Mouse (Mus musculus) liver, adult 2 months (tissue): ENCODE data around the gene Fhit. TPM values are rescaled to one million over a fixed set of nuclear protein-coding genes. Genes with fewer than 3 reads are reported as not detected.

Experiments used
- DNase-seq: peaks from one replicate; pipeline ENCODE4 v3.0.0-alpha.2; 2011; ENCODE audit warnings: low read depth, low spot score; ENCODE audit errors: extremely low read depth
- H3K27ac ChIP-seq: fragments of 200-500 bp; replicated peaks from 2 replicates; pipeline ENCODE4 v1.5.1; 2012; ENCODE audit warnings: low read depth, mild to moderate bottlenecking, control low read depth, inconsistent platforms, low read length; ENCODE audit not compliant: insufficient read depth
- H3K27me3 ChIP-seq: fragments of 200-500 bp; 2 replicates; pipeline ENCODE4 v1.6.1; 2012; ENCODE audit warnings: mild to moderate bottlenecking, moderate library complexity, low read length, inconsistent platforms; ENCODE audit not compliant: control insufficient read depth, insufficient read depth
- H3K36me3 ChIP-seq: fragments of 200-500 bp; 2 replicates; pipeline ENCODE4 v1.6.1; 2012; ENCODE audit warnings: low read length, inconsistent platforms; ENCODE audit not compliant: control insufficient read depth, insufficient read depth
- H3K4me1 ChIP-seq: fragments of 200-500 bp; 2 replicates; pipeline ENCODE4 v1.6.1; 2011; ENCODE audit warnings: low read length; ENCODE audit not compliant: control insufficient read depth, insufficient read depth
- H3K4me3 ChIP-seq: fragments of 200-500 bp; 2 replicates; pipeline ENCODE4 v1.5.1; 2011; ENCODE audit warnings: low read depth, mild to moderate bottlenecking, control low read depth, low read length, moderate library complexity; ENCODE audit not compliant: insufficient read depth
- H3K79me2 ChIP-seq: fragments of 200-500 bp; 2 replicates; pipeline ENCODE4 v1.6.1; 2012; ENCODE audit warnings: inconsistent platforms, mild to moderate bottlenecking, low read length, moderate library complexity; ENCODE audit not compliant: control insufficient read depth, insufficient read depth
- H3K9ac ChIP-seq: fragments of 200-500 bp; 2 replicates; pipeline ENCODE4 v1.6.1; 2012; ENCODE audit warnings: low read depth, mild to moderate bottlenecking, control low read depth, inconsistent platforms, low read length
- CTCF ChIP-seq: fragments of 200-500 bp; IDR thresholded peaks from 2 replicates; pipeline ENCODE4 v1.5.1; 2011; ENCODE audit warnings: low read depth, low read length, control low read depth
- POLR2A ChIP-seq: fragments of 200-500 bp; IDR thresholded peaks from 2 replicates; pipeline ENCODE4 v1.6.1; 2011; ENCODE audit warnings: low read length, control low read depth; ENCODE audit not compliant: insufficient read depth; ENCODE audit errors: extremely low read depth
- WGBS: fragments of 180-500 bp; shearing (Covaris S2); methylation state at CpG from one replicate; pipeline ENCODE4 v1.1.7; 2018; 5-methylcytosine and 5-hydroxymethylcytosine counted together
- polyA plus RNA-seq: library from polyadenylated mRNA; depleted of rRNA; stranded (reverse); fragments of >200 nt; gene quantifications from 2 replicates; pipeline ENCODE4 v1.2.3, GENCODE M21; 2012
- total RNA-seq: library from RNA; depleted of rRNA; stranded (reverse); fragments of >200 nt; gene quantifications from 2 replicates; pipeline ENCODE4 v1.2.3, GENCODE M21; 2014

The Fhit gene
- total and polyA plus RNA-seq, 2 experiments = 7.6 to 7.8 TPM

DNA sequence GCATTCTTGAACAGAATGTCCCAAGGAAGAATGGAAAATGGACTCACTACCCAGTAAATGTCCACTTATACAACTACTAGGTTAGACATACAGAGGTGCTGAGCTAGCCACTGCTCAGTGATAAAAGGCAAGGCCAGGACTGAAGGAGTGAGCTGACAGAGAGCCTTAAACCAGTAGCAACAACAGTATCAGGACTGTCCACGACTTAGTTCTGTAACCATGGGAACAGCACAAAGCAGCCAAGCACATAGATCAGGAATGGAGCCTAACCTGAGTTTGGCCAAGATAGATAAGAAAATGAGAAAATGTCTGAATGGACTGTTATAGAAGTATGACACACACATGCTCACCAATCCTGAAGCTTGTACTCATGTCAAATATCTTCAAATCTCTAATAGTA lies 279.1 kb downstream of the Fhit start:
- H3K4me1 ChIP-seq = no peaks in the 10 kb centered on the region
- DNase-seq = no peak
- 24% methylated on average over 1 of the region's 1 CpGs for WGBS
- no peaks in the 10 kb centered on the region for H3K36me3 ChIP-seq
- no peak overlapping the region for H3K27ac ChIP-seq
- H3K4me3 ChIP-seq = no peak overlapping the region
- H3K79me2 ChIP-seq = no peaks in the 10 kb centered on the region
- H3K9ac ChIP-seq = no peak overlapping the region
- TF ChIP-seq CTCF (no peak), POLR2A (no peak)
- no peaks in the 10 kb centered on the region for H3K27me3 ChIP-seq

- H3K79me2 ChIP-seq = no peaks in the 10 kb centered on the region
- no peak overlapping the region for H3K4me3 ChIP-seq
- WGBS = 71% methylated on average over 2 of the region's 2 CpGs
- no peak for TF ChIP-seq POLR2A
- no peak for TF ChIP-seq CTCF
- H3K9ac ChIP-seq = no peak overlapping the region
- H3K4me1 ChIP-seq = no peaks in the 10 kb centered on the region
- H3K27ac ChIP-seq = no peak overlapping the region
- H3K27me3 ChIP-seq = no peaks in the 10 kb centered on the region
- DNase-seq = no peak
- no peaks in the 10 kb centered on the region for H3K36me3 ChIP-seq
Measured at GRCm38 (mm10) chr14:10880749-10881148, 281.1 kb downstream of the Fhit start.

- Histone ChIP-seq H3K36me3 (no peaks in the 10 kb centered on the region), H3K4me1 (no peaks in the 10 kb centered on the region), H3K9ac (no peak overlapping the region), H3K4me3 (no peak overlapping the region), H3K27me3 (no peaks in the 10 kb centered on the region), H3K79me2 (no peaks in the 10 kb centered on the region), H3K27ac (no peak overlapping the region)
- no peak for TF ChIP-seq CTCF
- no peak for TF ChIP-seq POLR2A
- WGBS = 84% methylated on average over 3 of the region's 3 CpGs
- DNase-seq = no peak
Measured at GRCm38 (mm10) chr14:10874595-10875372, 287.1 kb downstream of the Fhit start.

- no peak for DNase-seq
- WGBS = 69% methylated on average over 3 of the region's 3 CpGs
- Histone ChIP-seq H3K27me3 (no peaks in the 10 kb centered on the region), H3K9ac (no peak overlapping the region), H3K36me3 (no peaks in the 10 kb centered on the region), H3K4me1 (no peaks in the 10 kb centered on the region), H3K4me3 (no peak overlapping the region), H3K79me2 (no peaks in the 10 kb centered on the region), H3K27ac (no peak overlapping the region)
- no peak for TF ChIP-seq POLR2A
- no peak for TF ChIP-seq CTCF
Measured at GRCm38 (mm10) chr14:10857606-10858005, 304.2 kb downstream of the Fhit start.

- TF ChIP-seq POLR2A = no peak
- no peak for TF ChIP-seq CTCF
- no peaks in the 10 kb centered on the region for H3K79me2 ChIP-seq
- 92% methylated on average over 1 of the region's 1 CpGs for WGBS
- H3K27ac ChIP-seq = no peak overlapping the region
- no peak overlapping the region for H3K4me3 ChIP-seq
- no peak overlapping the region for H3K9ac ChIP-seq
- no peaks in the 10 kb centered on the region for H3K4me1 ChIP-seq
- H3K27me3 ChIP-seq = no peaks in the 10 kb centered on the region
- no peaks in the 10 kb centered on the region for H3K36me3 ChIP-seq
- no peak for DNase-seq
Measured at GRCm38 (mm10) chr14:10851936-10852335, 309.9 kb downstream of the Fhit start.

DNA sequence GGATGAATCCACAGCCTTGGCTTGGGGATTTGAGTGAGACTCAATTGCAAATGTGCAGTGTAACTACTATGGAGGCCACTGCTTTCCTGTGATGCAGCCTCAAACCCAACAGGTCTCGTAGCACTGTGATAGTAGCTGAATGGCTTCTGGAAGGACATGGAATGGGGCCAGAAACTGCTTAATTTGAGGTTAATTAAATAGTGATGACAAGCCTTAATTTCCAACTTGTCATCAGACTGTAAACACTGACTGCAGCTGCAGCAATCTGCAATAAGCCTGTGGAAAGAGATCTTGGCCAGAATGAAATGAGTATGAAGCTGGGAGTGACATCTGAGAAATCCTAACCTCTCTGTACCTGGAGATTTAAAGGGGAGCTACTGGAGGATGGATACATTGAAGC lies 325.8 kb downstream of the Fhit start:
- WGBS = 72% methylated on average over 1 of the region's 1 CpGs
- no peaks in the 10 kb centered on the region for H3K79me2 ChIP-seq
- no peaks in the 10 kb centered on the region for H3K36me3 ChIP-seq
- DNase-seq = no peak
- no peak for TF ChIP-seq CTCF
- no peak for TF ChIP-seq POLR2A
- no peaks in the 10 kb centered on the region for H3K4me1 ChIP-seq
- H3K4me3 ChIP-seq = no peak overlapping the region
- H3K9ac ChIP-seq = no peak overlapping the region
- no peak overlapping the region for H3K27ac ChIP-seq
- H3K27me3 ChIP-seq = no peaks in the 10 kb centered on the region
